Comparison of ENCODE assay signal across 8 mouse cellular contexts in genomic region chr12:15814249-15815081, GRCm38 (mm10). TPM values are rescaled to one million over a fixed set of nuclear protein-coding genes. Genes with fewer than 3 reads are reported as not detected.
DNase-seq lines count a peak whose midpoint lies in the region; ATAC-seq lines count a peak whose summit lies in the region.

No protein-coding gene starts in this region.

- intact Hi-C loops in heart, postnatal 36 days (cut with DNase I), result loop anchor here (2.0 to 5.0 kb wide), 4 partner anchors 14 to 694 kb away; no protein-coding TSS in a partner anchor
- intact Hi-C loops in left cerebral cortex, postnatal 36 days (cut with DNase I), result loop anchor here (1.0 to 10.0 kb wide), 5 partner anchors 52 to 694 kb away; no protein-coding TSS in a partner anchor

- peak; percentile 73 for DNase-seq in CD4-positive helper T cell, adult 2 months (ENCODE audit: low read depth, low spot score)
- DNase-seq in Muller cell, postnatal 12 days (ENCODE audit: inconsistent ontology term), result peak; percentile 65
- peak; percentile 62 to 72 for DNase-seq in heart, postnatal 36 days
- peak; percentile 53 to 58 for DNase-seq in left cerebral cortex, postnatal 36 days (ENCODE audit: low spot score in 2 of 2)
- peak; percentile 76 for DNase-seq in midbrain, embryonic 14.5 days
- peak; percentile 38 to 69 for DNase-seq in spleen, postnatal 4 days (ENCODE audit: low spot score in 2 of 2)

- no peaks in the 10 kb centered on the region for H3K27me3 ChIP-seq in embryonic facial prominence, embryonic 15.5 days
- no peaks in the 10 kb centered on the region for H3K27me3 ChIP-seq in midbrain, embryonic 14.5 days (ENCODE audit: control insufficient read depth, insufficient read depth, low read length)

- no peak for ATAC-seq in embryonic facial prominence, embryonic 15.5 days (ENCODE audit: insufficient number of reproducible peaks, low FRiP score, low TSS enrichment, low read depth)
- ATAC-seq in midbrain, embryonic 14.5 days (ENCODE audit: low FRiP score, low TSS enrichment), result no peak
- no peak for ATAC-seq in erythroid progenitor cell, adult 5-6 weeks (replicated peaks; ENCODE audit: low FRiP score, poor library complexity, severe bottlenecking)

- WGBS in embryonic facial prominence, embryonic 15.5 days, result under 1% methylated on average over 32 of the region's 32 CpGs
- WGBS in midbrain, embryonic 14.5 days, result under 1% methylated on average over 32 of the region's 32 CpGs

- H3K9me3 ChIP-seq in embryonic facial prominence, embryonic 15.5 days (replicated peaks), result no peaks in the 10 kb centered on the region
- H3K9me3 ChIP-seq in midbrain, embryonic 14.5 days (ENCODE audit: control insufficient read depth, low read length), result no peaks in the 10 kb centered on the region

- H3K36me3 ChIP-seq in embryonic facial prominence, embryonic 15.5 days, result no peaks in the 10 kb centered on the region
- peaks cover 3% of the 10 kb centered on the region; the same call in 1 of the 2 replicates for H3K36me3 ChIP-seq in midbrain, embryonic 14.5 days (ENCODE audit: control insufficient read depth, insufficient read depth, low read length)

- peak overlapping the region; percentile 84 for H3K4me3 ChIP-seq in embryonic facial prominence, embryonic 15.5 days (replicated peaks)
- peak overlapping the region; percentile 93 for H3K4me3 ChIP-seq in midbrain, embryonic 14.5 days (replicated peaks; ENCODE audit: low read depth, low read length)

- peak overlapping the region; percentile 81 for H3K9ac ChIP-seq in embryonic facial prominence, embryonic 15.5 days
- peak overlapping the region; percentile 99 for H3K9ac ChIP-seq in midbrain, embryonic 14.5 days (replicated peaks; ENCODE audit: low read length)

- peak overlapping the region; percentile 77 for H3K4me2 ChIP-seq in embryonic facial prominence, embryonic 15.5 days (replicated peaks)
- peak overlapping the region; percentile 78 for H3K4me2 ChIP-seq in midbrain, embryonic 14.5 days (ENCODE audit: low read length)

- H3K4me1 ChIP-seq in embryonic facial prominence, embryonic 15.5 days, result peaks cover 30% of the 10 kb centered on the region
- H3K4me1 ChIP-seq in midbrain, embryonic 14.5 days (ENCODE audit: control insufficient read depth, insufficient read depth, low read length), result peaks cover 26% of the 10 kb centered on the region

- H3K27ac ChIP-seq in embryonic facial prominence, embryonic 15.5 days (replicated peaks), result peak overlapping the region; percentile 97
- H3K27ac ChIP-seq in midbrain, embryonic 14.5 days (replicated peaks; ENCODE audit: low read depth, low read length), result peak overlapping the region; percentile 98

RNA-seq across cellular contexts. Expression of gene Trib2, which starts 2.3 kb away (rescaled TPM):
- polyA plus RNA-seq in embryonic facial prominence, embryonic 15.5 days (2015; fragmentation: Nextera tagmentation; extraction: Ambion mirVana), result 50.4 and 50.6 TPM in 2 replicates
- total RNA-seq in heart, postnatal 36 days (2021), result 10 to 100 TPM; 32.3 to 38.6 TPM
- 10 to 100 TPM; 34.8 to 41.5 TPM for total RNA-seq in left cerebral cortex, postnatal 36 days (2021)
- polyA plus RNA-seq in midbrain, embryonic 14.5 days (2014; fragmentation: Nextera tagmentation; extraction: Ambion mirVana), result 130 and 167 TPM in 2 replicates
- total RNA-seq in erythroid progenitor cell, adult 5-6 weeks (2015; ENCODE audit: low replicate concordance), result 4.3 and 8.0 TPM in 2 replicates
- 4.5 and 5.3 TPM in 2 replicates for total RNA-seq in erythroid progenitor cell, adult 5-6 weeks (2017; ENCODE audit: low replicate concordance)
